Mouse (Mus musculus) CD4-positive naive resting alpha-beta T cell, adult 57 days (primary cell): ENCODE results near the gene Zfp459. TPM values are rescaled to one million over a fixed set of nuclear protein-coding genes. Genes with fewer than 3 reads are reported as not detected.

Source experiments
- total RNA-seq: library from RNA; stranded (reverse); gene quantifications from one replicate; pipeline ENCODE4 v1.2.4, GENCODE M21; 2023

Zfp459 gene
- 4.3 TPM for total RNA-seq

DNA sequence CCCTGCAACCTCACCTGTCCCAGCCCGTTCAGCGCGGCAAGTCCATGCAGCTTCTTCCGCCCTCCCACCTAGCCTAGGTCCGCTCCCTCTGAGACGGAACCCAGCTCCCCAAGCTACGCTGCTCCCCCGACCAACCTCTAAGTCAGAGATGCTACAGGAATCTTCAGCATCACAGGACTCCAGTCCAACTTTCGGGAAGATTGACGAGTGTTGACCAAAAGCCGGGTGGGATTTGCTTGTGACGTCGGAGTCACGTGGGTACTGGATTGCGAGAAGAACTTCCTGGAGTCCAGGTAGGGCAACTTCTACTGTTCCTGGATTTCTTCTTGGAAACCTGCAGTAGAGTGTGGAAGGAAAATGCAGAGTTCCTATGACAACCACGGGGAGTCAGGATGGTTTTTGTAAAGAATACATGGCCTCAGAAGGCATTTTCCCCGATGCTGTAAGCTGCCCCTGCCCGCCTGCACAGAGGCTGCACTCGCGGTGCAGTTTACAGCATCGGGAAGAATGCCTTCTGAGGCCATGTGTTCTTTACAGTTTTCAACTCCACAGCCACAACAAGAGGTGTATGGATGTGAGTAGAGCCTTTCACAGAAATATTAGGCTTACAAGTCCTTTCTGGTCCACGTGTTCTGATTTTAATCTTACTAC lies at the start of gene Zfp459:
TSS of gene Zfp459 (minus strand) at position 212 of the 651 bp plus-strand sequence.

GRCm38 (mm10) chr13:67451172-67452020 lies 30.2 kb upstream of the Zfp459 start, which contains the start of gene Zfp874a:
TSS of gene Zfp874a (minus strand) at chr13:67451624.

GRCm38 (mm10) chr13:67399183-67399903 lies 21.9 kb downstream of the Zfp459 start, which contains the start of gene Zfp429:
TSS of gene Zfp429 (minus strand) at chr13:67399819.

DNA sequence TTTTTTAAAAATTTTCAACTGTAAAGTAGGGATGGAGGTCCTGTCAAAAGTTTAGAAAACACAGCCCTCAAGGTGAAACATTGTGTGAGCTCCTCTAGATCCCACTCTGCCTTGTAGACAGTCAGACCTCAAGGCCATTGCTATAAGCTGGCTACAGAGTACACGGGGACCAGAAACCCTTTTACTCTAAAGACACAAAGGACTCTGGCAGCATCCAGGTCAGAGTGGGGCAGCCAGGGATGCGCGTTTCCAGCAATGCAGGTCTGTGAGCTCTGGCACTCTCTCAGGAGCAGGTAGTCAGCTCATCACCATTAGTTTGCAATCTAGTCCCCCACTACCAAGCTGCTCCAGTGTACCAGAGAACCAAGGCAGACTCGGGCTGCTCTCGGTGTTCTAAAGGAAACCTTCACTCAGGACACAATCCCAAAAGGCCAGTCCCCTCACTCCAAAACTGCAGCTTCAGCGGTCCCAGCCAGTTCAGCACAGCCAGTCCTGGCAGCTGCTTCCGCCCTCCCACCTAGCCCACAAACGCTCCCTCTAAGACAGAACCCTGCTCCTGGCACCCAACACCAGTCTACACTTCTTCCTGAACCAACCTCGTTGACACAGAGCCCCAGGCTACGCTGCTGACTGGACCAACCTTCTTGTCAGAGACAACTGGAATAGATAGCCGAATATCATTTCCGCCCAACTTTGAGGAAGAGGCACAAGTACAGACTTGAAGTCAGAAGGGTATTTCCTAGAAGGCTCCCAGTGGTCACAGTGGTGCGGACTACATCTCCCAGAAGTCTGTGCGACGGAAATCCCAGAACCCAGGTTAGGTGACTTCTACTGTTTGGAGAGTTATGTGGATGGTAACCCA lies 45.9 kb downstream of the Zfp459 start, which contains the start of the genes Gm28041 and Zfp456:
TSS of gene Gm28041 (minus strand) at position 684 of the 862 bp plus-strand sequence.
TSS of gene Zfp456 (minus strand) at position 761 of the 862 bp plus-strand sequence.

GRCm38 (mm10) chr13:67360131-67360744 lies 61.0 kb downstream of the Zfp459 start, which contains the start of the genes Gm28044 and Zfp953:
TSS of gene Gm28044 (minus strand) at chr13:67360536.
TSS of gene Zfp953 (minus strand) at chr13:67360605.

Other genes with a start within 250 kb of the Zfp459 start
- gene Rsl1, start 248.2 kb downstream of the Zfp459 start, total RNA-seq = 6.3 TPM
- gene Zfp455, start 226.9 kb downstream of the Zfp459 start, total RNA-seq = 1.5 TPM
- gene Zfp458, start 143.0 kb downstream of the Zfp459 start, total RNA-seq = 1.8 TPM
- 1.5 TPM for gene Zfp457, start 114.9 kb downstream of the Zfp459 start, total RNA-seq
- gene Zfp595, start 88.8 kb downstream of the Zfp459 start, total RNA-seq = 12.8 TPM
- gene Gm28044, start 60.9 kb downstream of the Zfp459 start, total RNA-seq = 5.7 TPM
- gene Zfp953, start 60.8 kb downstream of the Zfp459 start, total RNA-seq = 5.2 TPM
- gene Gm28041, start 45.7 kb downstream of the Zfp459 start, total RNA-seq = 1.7 TPM
- 5.5 TPM for gene Zfp456, start 45.6 kb downstream of the Zfp459 start, total RNA-seq
- gene Zfp429, start 21.6 kb downstream of the Zfp459 start, total RNA-seq = 11.6 TPM
- gene Zfp874a, start 30.2 kb upstream of the Zfp459 start, total RNA-seq = 8.9 TPM
- gene Zfp874b, start 62.8 kb upstream of the Zfp459 start, total RNA-seq = 22.2 TPM
- gene Zfp58, start 79.1 kb upstream of the Zfp459 start, total RNA-seq = 11.8 TPM
- not detected for gene Gm26965, start 104.7 kb upstream of the Zfp459 start, total RNA-seq
- gene Zfp87, start 104.8 kb upstream of the Zfp459 start, total RNA-seq = 19.9 TPM
- 10.6 TPM for gene Zfp748, start 132.4 kb upstream of the Zfp459 start, total RNA-seq
- 10.2 TPM for gene Zfp729b, start 188.3 kb upstream of the Zfp459 start, total RNA-seq
- gene Gm49345, start 216.4 kb upstream of the Zfp459 start, total RNA-seq = 2.2 TPM
- 10.7 TPM for gene Zfp729a, start 216.4 kb upstream of the Zfp459 start, total RNA-seq